Mouse (Mus musculus): ENCODE results near the gene Afap1l2.

DNA sequence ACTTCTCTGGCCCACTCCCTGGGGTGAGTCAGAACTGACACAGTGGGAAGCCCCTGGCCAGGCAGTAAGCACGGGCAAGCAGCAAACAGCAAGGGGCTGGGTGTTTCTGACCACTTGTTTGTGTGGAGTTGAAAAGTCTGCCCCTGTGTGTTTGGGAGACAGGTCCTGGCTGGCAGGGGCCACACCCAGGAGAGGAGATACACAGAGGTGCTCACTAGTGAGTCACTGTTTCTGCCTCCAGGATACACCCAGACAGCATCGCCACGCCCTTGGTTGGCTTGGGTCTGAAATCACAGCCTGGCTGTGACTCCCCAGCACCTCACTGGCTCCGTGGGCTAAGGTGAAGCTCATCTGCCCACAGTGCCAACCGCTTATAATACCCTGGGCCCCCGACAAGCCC, 72.9 kb downstream of the Afap1l2 start:
- no peak for TF ChIP-seq CTCF (IDR thresholded peaks at IDR 0.05; ENCODE audit: low read depth, low read length)
- no peak for TF ChIP-seq POLR2A (IDR thresholded peaks at IDR 0.05; ENCODE audit: extremely low read depth, insufficient read depth, low read length)
